Mouse (Mus musculus) right cerebral cortex, adult 2 months (tissue): ENCODE results near the gene Slc10a3.
"Not testable (repeated sequence)": the region's sequence is repeated elsewhere in the genome, so short reads cannot be mapped to it uniquely, and the experiment has no call there.

Experiments used
- DNase-seq, 2 experiments: peaks; one replicate each; pipeline ENCODE4 v3.0.0; 2021 to 2022; ENCODE audit warnings: low spot score in 2 of 2

Slc10a3 gene

GRCm38 (mm10) chrX:74372888-74373549, at the start of gene Slc10a3, which contains the start of gene Ubl4a:
Slc10a3 (minus strand) TSS chrX:74373349.
Ubl4a (minus strand) TSS chrX:74373218.
- peak; percentile 83 to 84 for DNase-seq

GRCm38 (mm10) chrX:74413377-74413776, 40.2 kb upstream of the Slc10a3 start:
- peak; percentile 56 to 74 for DNase-seq

GRCm38 (mm10) chrX:74408340-74408739, 35.2 kb upstream of the Slc10a3 start:
- DNase-seq: no peak

GRCm38 (mm10) chrX:74400136-74400535, 27.0 kb upstream of the Slc10a3 start:
- no peak for DNase-seq

GRCm38 (mm10) chrX:74392535-74393443, 19.6 kb upstream of the Slc10a3 start, which contains the start of the genes Fam3a and Ikbkg:
Fam3a (minus strand) TSS chrX:74393272.
Ikbkg (plus strand) TSS chrX:74393290.
- peak; percentile 75 to 76 for DNase-seq

- DNase-seq: no peak
Observed at GRCm38 (mm10) chrX:74388153-74388552, 15.0 kb upstream of the Slc10a3 start.

GRCm38 (mm10) chrX:74384451-74384850, 11.3 kb upstream of the Slc10a3 start:
- DNase-seq: no peak

GRCm38 (mm10) chrX:74368209-74368909, 4.8 kb downstream of the Slc10a3 start:
- peak; percentile 53 to 58 for DNase-seq

GRCm38 (mm10) chrX:74367512-74367911, 5.6 kb downstream of the Slc10a3 start:
- DNase-seq: no peak

GRCm38 (mm10) chrX:74359171-74359570, 14.0 kb downstream of the Slc10a3 start:
- no peak for DNase-seq

GRCm38 (mm10) chrX:74357069-74357468, 16.1 kb downstream of the Slc10a3 start:
- DNase-seq: not testable (repeated sequence)

- DNase-seq: peak; percentile 77 to 80
Observed at GRCm38 (mm10) chrX:74353467-74353770, 19.7 kb downstream of the Slc10a3 start, which contains the start of gene Lage3. Lage3 (minus strand) TSS chrX:74353618.

GRCm38 (mm10) chrX:74352645-74353466, 20.3 kb downstream of the Slc10a3 start:
- peak in 1 of 2 experiments; percentile 4 for DNase-seq

- DNase-seq: no peak
Observed at GRCm38 (mm10) chrX:74330166-74330930, 42.8 kb downstream of the Slc10a3 start.

GRCm38 (mm10) chrX:74329215-74329671, 43.9 kb downstream of the Slc10a3 start:
- peak in 1 of 2 experiments; percentile 5 for DNase-seq

- peak; percentile 32 to 47 for DNase-seq
Observed at GRCm38 (mm10) chrX:74328725-74329161, 44.4 kb downstream of the Slc10a3 start, which contains the start of gene Plxna3. Plxna3 (plus strand) TSS chrX:74329066.
